Mouse (Mus musculus): ENCODE results near the gene Ugt1a5. TPM values are rescaled to one million over a fixed set of nuclear protein-coding genes. Genes with fewer than 3 reads are reported as not detected.
A peak's percentile ranks its signal among the peaks of the same experiment; 100 is the strongest.
"Not testable (repeated sequence)": the region's sequence is repeated elsewhere in the genome, so short reads cannot be mapped to it uniquely, and the experiment has no call there.

Ugt1a5 gene
- polyA plus RNA-seq, 1 experiment from 2014 or later, result not detected

GRCm38 (mm10) chr1:88225301-88225700 lies 59.5 kb downstream of the Ugt1a5 start:
- peaks cover 54% of the 10 kb centered on the region for H3K9me3 ChIP-seq (ENCODE audit: control insufficient read depth, low read length)
- not testable (repeated sequence) for H3K4me3 ChIP-seq (ENCODE audit: low read depth, low read length); H3K27ac ChIP-seq (ENCODE audit: low read depth, low read length); H3K27me3 ChIP-seq (ENCODE audit: control insufficient read depth, insufficient read depth, low read length); H3K9ac ChIP-seq (ENCODE audit: low read length); ATAC-seq (ENCODE audit: low FRiP score); H3K4me2 ChIP-seq; H3K4me1 ChIP-seq (ENCODE audit: control insufficient read depth, insufficient read depth, low read length); H3K36me3 ChIP-seq (ENCODE audit: control insufficient read depth, insufficient read depth, low read length); DNase-seq (ENCODE audit: low spot score, missing footprints)
- WGBS, result 44% methylated on average over 2 of the region's 2 CpGs

- Histone ChIP-seq H3K4me3 (ENCODE audit: low read depth, low read length) (no peak overlapping the region), H3K27ac (ENCODE audit: low read depth, low read length) (no peak overlapping the region), H3K9ac (ENCODE audit: low read length) (no peak overlapping the region), H3K4me2 (no peak overlapping the region), H3K9me3 (ENCODE audit: control insufficient read depth, low read length) (peaks cover 59% of the 10 kb centered on the region), H3K27me3 (ENCODE audit: control insufficient read depth, insufficient read depth, low read length) (no peaks in the 10 kb centered on the region), H3K4me1 (ENCODE audit: control insufficient read depth, insufficient read depth, low read length) (no peaks in the 10 kb centered on the region), H3K36me3 (ENCODE audit: control insufficient read depth, insufficient read depth, low read length) (no peaks in the 10 kb centered on the region)
- ATAC-seq (ENCODE audit: low FRiP score), result no peak
- no peak for DNase-seq (ENCODE audit: low spot score, missing footprints)
These were observed 59.9 kb downstream of the Ugt1a5 start for GRCm38 (mm10) chr1:88225741-88226140.

- H3K27ac ChIP-seq (ENCODE audit: low read depth, low read length), result no peak within 1 kb of the TSS
- H3K9me3 ChIP-seq (ENCODE audit: control insufficient read depth, low read length), result peaks cover 69% of the 10 kb centered on the region
- WGBS, result 51% methylated on average over 5 of the region's 5 CpGs
- H3K36me3 ChIP-seq (ENCODE audit: control insufficient read depth, insufficient read depth, low read length), result no peaks in the 10 kb centered on the region
- DNase-seq (ENCODE audit: low spot score, missing footprints), result no peak
- no peaks in the 10 kb centered on the region for H3K4me1 ChIP-seq (ENCODE audit: control insufficient read depth, insufficient read depth, low read length)
- no peak within 1 kb of the TSS for H3K4me2 ChIP-seq
- no peak within 1 kb of the TSS for H3K4me3 ChIP-seq (ENCODE audit: low read depth, low read length)
- H3K27me3 ChIP-seq (ENCODE audit: control insufficient read depth, insufficient read depth, low read length), result no peaks in the 10 kb centered on the region
- no peak within 1 kb of the TSS for H3K9ac ChIP-seq (ENCODE audit: low read length)
- no peak for ATAC-seq (ENCODE audit: low FRiP score)
These were observed 61.0 kb downstream of the Ugt1a5 start, which contains the start of gene Mroh2a for GRCm38 (mm10) chr1:88226670-88227379. Gene Mroh2a, plus strand, starts transcription at chr1:88226986.

DNA sequence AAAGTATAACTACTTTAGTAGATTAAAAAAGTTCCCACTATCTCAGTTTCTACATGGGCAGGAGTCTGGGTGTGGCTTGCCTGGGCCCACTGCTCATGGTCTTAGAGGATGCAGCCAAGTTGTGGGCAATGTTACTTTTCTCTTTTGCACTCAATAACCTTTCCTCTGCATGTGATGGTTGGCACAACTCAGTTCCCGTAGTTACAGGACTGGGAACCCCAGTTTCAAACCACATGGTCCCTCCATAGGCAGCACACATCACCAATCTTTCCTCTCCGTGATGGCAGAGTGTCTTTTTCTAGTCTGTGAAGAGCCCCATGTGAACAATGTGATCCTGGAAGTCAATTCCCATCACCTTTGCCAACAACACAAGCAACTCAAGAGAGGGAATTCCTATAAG lies 61.7 kb downstream of the Ugt1a5 start:
- no peaks in the 10 kb centered on the region for H3K27me3 ChIP-seq (ENCODE audit: control insufficient read depth, insufficient read depth, low read length)
- peaks cover 72% of the 10 kb centered on the region for H3K9me3 ChIP-seq (ENCODE audit: control insufficient read depth, low read length)
- no peak overlapping the region for H3K9ac ChIP-seq (ENCODE audit: low read length)
- no peak overlapping the region for H3K4me2 ChIP-seq
- H3K4me1 ChIP-seq (ENCODE audit: control insufficient read depth, insufficient read depth, low read length), result no peaks in the 10 kb centered on the region
- H3K36me3 ChIP-seq (ENCODE audit: control insufficient read depth, insufficient read depth, low read length), result no peaks in the 10 kb centered on the region
- DNase-seq (ENCODE audit: low spot score, missing footprints) (no peak), ATAC-seq (ENCODE audit: low FRiP score) (no peak)
- no peak overlapping the region for H3K27ac ChIP-seq (ENCODE audit: low read depth, low read length)
- H3K4me3 ChIP-seq (ENCODE audit: low read depth, low read length), result no peak overlapping the region
- WGBS, result 59% methylated on average over 2 of the region's 2 CpGs

DNA sequence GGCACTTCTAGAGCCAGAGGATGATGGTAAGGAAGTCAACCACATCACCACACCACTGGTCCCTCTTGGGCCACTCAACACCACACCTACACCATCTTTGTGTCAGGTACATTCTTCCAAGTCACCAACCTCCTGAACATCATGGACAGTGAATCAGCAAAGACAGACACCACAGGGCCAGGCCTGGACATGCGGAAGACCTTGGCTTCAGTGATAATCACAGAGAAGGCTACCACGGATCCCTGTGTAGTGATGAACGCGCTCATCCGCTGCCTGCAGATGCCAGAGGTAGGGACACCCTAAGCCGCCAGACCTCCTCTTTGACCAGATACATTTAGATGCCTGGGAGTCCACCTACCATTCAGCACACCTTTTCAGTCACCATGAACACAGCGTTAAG lies 62.3 kb downstream of the Ugt1a5 start:
- Histone ChIP-seq H3K27ac (ENCODE audit: low read depth, low read length) (no peak overlapping the region), H3K4me3 (ENCODE audit: low read depth, low read length) (no peak overlapping the region), H3K27me3 (ENCODE audit: control insufficient read depth, insufficient read depth, low read length) (no peaks in the 10 kb centered on the region), H3K9me3 (ENCODE audit: control insufficient read depth, low read length) (peaks cover 79% of the 10 kb centered on the region), H3K4me2 (no peak overlapping the region), H3K36me3 (ENCODE audit: control insufficient read depth, insufficient read depth, low read length) (no peaks in the 10 kb centered on the region), H3K9ac (ENCODE audit: low read length) (no peak overlapping the region), H3K4me1 (ENCODE audit: control insufficient read depth, insufficient read depth, low read length) (no peaks in the 10 kb centered on the region)
- DNase-seq (ENCODE audit: low spot score, missing footprints) (no peak), ATAC-seq (ENCODE audit: low FRiP score) (0 out of 2 replicates have a peak, but pooled peaks have one; percentile 8)
- WGBS, result 69% methylated on average over 7 of the region's 7 CpGs

GRCm38 (mm10) chr1:88229566-88229965 lies 63.8 kb downstream of the Ugt1a5 start:
- Histone ChIP-seq H3K36me3 (ENCODE audit: control insufficient read depth, insufficient read depth, low read length) (no peaks in the 10 kb centered on the region), H3K27me3 (ENCODE audit: control insufficient read depth, insufficient read depth, low read length) (no peaks in the 10 kb centered on the region), H3K27ac (ENCODE audit: low read depth, low read length) (no peak overlapping the region), H3K4me2 (no peak overlapping the region), H3K4me3 (ENCODE audit: low read depth, low read length) (no peak overlapping the region), H3K9ac (ENCODE audit: low read length) (no peak overlapping the region), H3K9me3 (ENCODE audit: control insufficient read depth, low read length) (peaks cover 93% of the 10 kb centered on the region), H3K4me1 (ENCODE audit: control insufficient read depth, insufficient read depth, low read length) (no peaks in the 10 kb centered on the region)
- ATAC-seq (ENCODE audit: low FRiP score) (no peak), DNase-seq (ENCODE audit: low spot score, missing footprints) (no peak)
- WGBS, result 78% methylated on average over 3 of the region's 3 CpGs

- Histone ChIP-seq H3K9ac (ENCODE audit: low read length) (no peak overlapping the region), H3K36me3 (ENCODE audit: control insufficient read depth, insufficient read depth, low read length) (no peaks in the 10 kb centered on the region), H3K4me1 (ENCODE audit: control insufficient read depth, insufficient read depth, low read length) (no peaks in the 10 kb centered on the region), H3K4me3 (ENCODE audit: low read depth, low read length) (no peak overlapping the region), H3K27ac (ENCODE audit: low read depth, low read length) (no peak overlapping the region), H3K4me2 (no peak overlapping the region), H3K9me3 (ENCODE audit: control insufficient read depth, low read length) (peaks cover 98% of the 10 kb centered on the region), H3K27me3 (ENCODE audit: control insufficient read depth, insufficient read depth, low read length) (no peaks in the 10 kb centered on the region)
- DNase-seq (ENCODE audit: low spot score, missing footprints), result no peak
- WGBS, result 83% methylated on average over 5 of the region's 5 CpGs
- peak; percentile 8; the same call in 1 of the 2 replicates for ATAC-seq (ENCODE audit: low FRiP score)
These were observed 64.2 kb downstream of the Ugt1a5 start for GRCm38 (mm10) chr1:88229986-88230385.

DNA sequence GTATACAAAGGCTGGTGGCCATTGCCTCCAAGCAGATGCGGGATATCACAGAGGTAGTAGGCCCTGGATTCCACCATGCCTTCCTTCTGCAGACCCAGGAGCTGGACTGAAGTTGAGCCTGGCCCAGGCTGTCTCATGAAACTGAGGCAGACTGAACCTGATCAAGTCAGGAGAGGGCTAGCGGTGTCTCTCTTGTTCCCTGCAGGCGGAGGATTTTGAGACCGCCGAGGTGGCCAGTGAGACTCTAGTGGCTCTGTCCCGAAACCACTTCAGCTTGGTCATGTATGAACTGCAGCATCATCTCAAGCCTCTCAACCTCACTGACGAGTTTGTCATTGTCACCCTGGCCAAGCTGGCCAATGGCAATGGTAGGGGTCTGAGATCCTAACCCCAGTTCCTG lies 64.6 kb downstream of the Ugt1a5 start:
- Histone ChIP-seq H3K27ac (ENCODE audit: low read depth, low read length) (no peak overlapping the region), H3K4me1 (ENCODE audit: control insufficient read depth, insufficient read depth, low read length) (no peaks in the 10 kb centered on the region), H3K4me3 (ENCODE audit: low read depth, low read length) (no peak overlapping the region), H3K9ac (ENCODE audit: low read length) (no peak overlapping the region), H3K27me3 (ENCODE audit: control insufficient read depth, insufficient read depth, low read length) (no peaks in the 10 kb centered on the region), H3K4me2 (no peak overlapping the region), H3K36me3 (ENCODE audit: control insufficient read depth, insufficient read depth, low read length) (no peaks in the 10 kb centered on the region), H3K9me3 (ENCODE audit: control insufficient read depth, low read length) (peaks cover 100% of the 10 kb centered on the region)
- no peak for ATAC-seq (ENCODE audit: low FRiP score)
- no peak for DNase-seq (ENCODE audit: low spot score, missing footprints)
- WGBS, result 68% methylated on average over 7 of the region's 7 CpGs

GRCm38 (mm10) chr1:88230981-88231802 lies 65.4 kb downstream of the Ugt1a5 start:
- DNase-seq (ENCODE audit: low spot score, missing footprints) (no peak), ATAC-seq (ENCODE audit: low FRiP score) (no peak)
- Histone ChIP-seq H3K4me2 (no peak overlapping the region), H3K36me3 (ENCODE audit: control insufficient read depth, insufficient read depth, low read length) (no peaks in the 10 kb centered on the region), H3K4me3 (ENCODE audit: low read depth, low read length) (no peak overlapping the region), H3K4me1 (ENCODE audit: control insufficient read depth, insufficient read depth, low read length) (no peaks in the 10 kb centered on the region), H3K9me3 (ENCODE audit: control insufficient read depth, low read length) (peaks cover 100% of the 10 kb centered on the region), H3K27ac (ENCODE audit: low read depth, low read length) (no peak overlapping the region), H3K27me3 (ENCODE audit: control insufficient read depth, insufficient read depth, low read length) (no peaks in the 10 kb centered on the region), H3K9ac (ENCODE audit: low read length) (no peak overlapping the region)
- WGBS, result 76% methylated on average over 6 of the region's 6 CpGs
